Mouse (Mus musculus) embryonic facial prominence, embryonic 14.5 days (tissue): ENCODE measurements around the gene Ugt1a8. TPM values are rescaled to one million over a fixed set of nuclear protein-coding genes. Genes with fewer than 3 reads are reported as not detected.

Experiments used
- ATAC-seq: fragments of 200-750 bp; cut with Nextera tagmentation; 2 replicates; pipeline ENCODE4 v1.8.0; 2017; ENCODE audit warnings: low read depth, moderate number of reproducible peaks, moderate TSS enrichment
- DNase-seq: peaks from one replicate; pipeline ENCODE4 v3.0.0-alpha.2; 2015; ENCODE audit warnings: low spot score
- H3K27ac ChIP-seq: fragments of 300-500 bp; sonication (generic); replicated peaks from 2 replicates; pipeline ENCODE4 v1.5.1; 2014; ENCODE audit warnings: low read depth, mild to moderate bottlenecking, low read length, moderate library complexity
- H3K27me3 ChIP-seq: fragments of 300-500 bp; sonication (generic); replicated peaks from 2 replicates; pipeline ENCODE4 v1.6.1; 2014; ENCODE audit warnings: low read length; ENCODE audit not compliant: control insufficient read depth, insufficient read depth
- H3K36me3 ChIP-seq: fragments of 300-500 bp; sonication (generic); 2 replicates; pipeline ENCODE4 v1.6.1; 2014; ENCODE audit warnings: low read length, mixed read lengths; ENCODE audit not compliant: control insufficient read depth, insufficient read depth
- H3K4me1 ChIP-seq: fragments of 300-500 bp; sonication (generic); 2 replicates; pipeline ENCODE4 v1.6.1; 2014; ENCODE audit warnings: antibody characterized with exemption, low read length; ENCODE audit not compliant: control insufficient read depth, insufficient read depth
- H3K4me2 ChIP-seq: fragments of 300-500 bp; sonication (generic); 2 replicates; pipeline ENCODE4 v1.6.1; 2014; ENCODE audit warnings: low read depth, mild to moderate bottlenecking, low read length, moderate library complexity, mixed read lengths
- H3K4me3 ChIP-seq: fragments of 300-500 bp; sonication (generic); 2 replicates; pipeline ENCODE4 v1.5.1; 2014; ENCODE audit warnings: low read depth, mild to moderate bottlenecking, low read length
- H3K9ac ChIP-seq: fragments of 300-500 bp; sonication (generic); 2 replicates; pipeline ENCODE4 v1.6.1; 2014; ENCODE audit warnings: low read depth, mild to moderate bottlenecking, low read length, moderate library complexity, mixed read lengths
- H3K9me3 ChIP-seq: fragments of 300-500 bp; sonication (generic); 2 replicates; pipeline ENCODE4 v1.6.1; 2016; ENCODE audit warnings: low read length; ENCODE audit not compliant: control insufficient read depth
- WGBS: fragments of 180-500 bp; shearing (Covaris S2); extraction: QIAGEN DNeasy Blood & Tissue Kit; methylation state at CpG from one replicate; pipeline ENCODE4 v1.1.7; 2014; 5-methylcytosine and 5-hydroxymethylcytosine counted together
- polyA plus RNA-seq: library from polyadenylated mRNA; unstranded; fragments of >200 nt; fragmentation: Nextera tagmentation; extraction: Ambion mirVana; gene quantifications from 2 replicates; pipeline ENCODE4 v1.2.1, GENCODE M21; 2014

Ugt1a8 gene
- polyA plus RNA-seq, 1 experiment from 2014 or later = not detected

GRCm38 (mm10) chr1:88230981-88231802 lies 143.6 kb downstream of the Ugt1a8 start:
- Histone ChIP-seq H3K4me1 (no peaks in the 10 kb centered on the region), H3K27me3 (no peaks in the 10 kb centered on the region), H3K27ac (no peak overlapping the region), H3K4me2 (no peak overlapping the region), H3K9ac (no peak overlapping the region), H3K9me3 (peaks cover 99% of the 10 kb centered on the region), H3K36me3 (no peaks in the 10 kb centered on the region), H3K4me3 (no peak overlapping the region)
- WGBS = 73% methylated on average over 6 of the region's 6 CpGs
- DNase-seq (no peak), ATAC-seq (no peak)

- no peak for ATAC-seq
- H3K36me3 ChIP-seq = no peaks in the 10 kb centered on the region
- no peak overlapping the region for H3K27ac ChIP-seq
- H3K9ac ChIP-seq = no peak overlapping the region
- 68% methylated on average over 7 of the region's 7 CpGs for WGBS
- no peaks in the 10 kb centered on the region for H3K27me3 ChIP-seq
- peaks cover 95% of the 10 kb centered on the region for H3K9me3 ChIP-seq
- no peaks in the 10 kb centered on the region for H3K4me1 ChIP-seq
- no peak for DNase-seq
- H3K4me2 ChIP-seq = no peak overlapping the region
- H3K4me3 ChIP-seq = no peak overlapping the region
These were observed 144.3 kb downstream of the Ugt1a8 start for GRCm38 (mm10) chr1:88231803-88232499.

- DNase-seq (no peak), ATAC-seq (no peak)
- Histone ChIP-seq H3K27ac (no peak overlapping the region), H3K9ac (no peak overlapping the region), H3K4me2 (no peak overlapping the region), H3K4me3 (no peak overlapping the region), H3K4me1 (no peaks in the 10 kb centered on the region), H3K36me3 (no peaks in the 10 kb centered on the region), H3K27me3 (no peaks in the 10 kb centered on the region), H3K9me3 (peaks cover 95% of the 10 kb centered on the region)
- 53% methylated on average over 3 of the region's 3 CpGs for WGBS
These were observed 145.2 kb downstream of the Ugt1a8 start for GRCm38 (mm10) chr1:88232664-88233380.

- no peak for ATAC-seq
- no peak for DNase-seq
- Histone ChIP-seq H3K9ac (no peak overlapping the region), H3K4me3 (no peak overlapping the region), H3K27me3 (no peaks in the 10 kb centered on the region), H3K4me2 (no peak overlapping the region), H3K4me1 (no peaks in the 10 kb centered on the region), H3K27ac (no peak overlapping the region), H3K36me3 (no peaks in the 10 kb centered on the region), H3K9me3 (peaks cover 95% of the 10 kb centered on the region)
- WGBS = 63% methylated on average over 14 of the region's 14 CpGs
These were observed 146.0 kb downstream of the Ugt1a8 start for GRCm38 (mm10) chr1:88233421-88234247.

- Histone ChIP-seq H3K4me2 (no peak overlapping the region), H3K4me3 (no peak overlapping the region), H3K27ac (no peak overlapping the region), H3K27me3 (no peaks in the 10 kb centered on the region), H3K4me1 (no peaks in the 10 kb centered on the region), H3K9ac (no peak overlapping the region), H3K9me3 (peaks cover 95% of the 10 kb centered on the region), H3K36me3 (no peaks in the 10 kb centered on the region)
- 62% methylated on average over 4 of the region's 4 CpGs for WGBS
- ATAC-seq = no peak
- DNase-seq = no peak
These were observed 146.6 kb downstream of the Ugt1a8 start for GRCm38 (mm10) chr1:88234248-88234610.

- Histone ChIP-seq H3K9ac (no peak overlapping the region), H3K36me3 (no peaks in the 10 kb centered on the region), H3K27ac (no peak overlapping the region), H3K27me3 (no peaks in the 10 kb centered on the region), H3K9me3 (peaks cover 95% of the 10 kb centered on the region), H3K4me1 (no peaks in the 10 kb centered on the region), H3K4me3 (no peak overlapping the region), H3K4me2 (no peak overlapping the region)
- WGBS = 45% methylated on average over 5 of the region's 5 CpGs
- ATAC-seq (no peak), DNase-seq (no peak)
These were observed 147.0 kb downstream of the Ugt1a8 start for GRCm38 (mm10) chr1:88234646-88235045.

GRCm38 (mm10) chr1:88235046-88235893 lies 147.7 kb downstream of the Ugt1a8 start:
- Histone ChIP-seq H3K36me3 (no peaks in the 10 kb centered on the region), H3K9ac (no peak overlapping the region), H3K27me3 (no peaks in the 10 kb centered on the region), H3K4me2 (no peak overlapping the region), H3K27ac (no peak overlapping the region), H3K4me3 (no peak overlapping the region), H3K9me3 (peaks cover 95% of the 10 kb centered on the region), H3K4me1 (no peaks in the 10 kb centered on the region)
- no peak for DNase-seq
- no peak for ATAC-seq
- WGBS = 64% methylated on average over 11 of the region's 11 CpGs
